Mouse (Mus musculus): ENCODE measurements around the gene Kcnh1.

GRCm38 (mm10) chr1:192480072-192480784, 289.7 kb downstream of the Kcnh1 start:
- no peak for TF ChIP-seq POLR2A (IDR thresholded peaks at IDR 0.05; ENCODE audit: low read depth, low read length)
- TF ChIP-seq CTCF (IDR thresholded peaks at IDR 0.05; ENCODE audit: extremely low read depth, insufficient read length, insufficient replicate concordance, low read depth, low read length): no peak

All from small intestine, adult 2 months (tissue).